Mouse (Mus musculus) forebrain, embryonic 11.5 days (tissue): ENCODE results near the gene Clec2e. TPM values are rescaled to one million over a fixed set of nuclear protein-coding genes. Genes with fewer than 3 reads are reported as not detected.

Source experiments
- ATAC-seq: fragments of 200-750 bp; cut with Nextera tagmentation; replicated peaks from 2 replicates; pipeline ENCODE4 v1.8.0; 2017; ENCODE audit warnings: moderate TSS enrichment; ENCODE audit not compliant: low FRiP score
- DNase-seq: peaks from one replicate; pipeline ENCODE4 v3.0.0-alpha.2; 2017; ENCODE audit warnings: low spot score
- H3K27ac ChIP-seq: fragments of 300-500 bp; sonication (generic); 2 replicates; pipeline ENCODE4 v1.5.1; 2014; ENCODE audit warnings: low read depth, low read length
- H3K27me3 ChIP-seq: fragments of 300-500 bp; sonication (generic); 2 replicates; pipeline ENCODE4 v1.6.1; 2014; ENCODE audit warnings: mild to moderate bottlenecking, low read length, mixed read lengths; ENCODE audit not compliant: control insufficient read depth, insufficient read depth
- H3K36me3 ChIP-seq: fragments of 300-500 bp; sonication (generic); 2 replicates; pipeline ENCODE4 v1.6.1; 2014; ENCODE audit warnings: mild to moderate bottlenecking, low read length, moderate library complexity, mixed read lengths; ENCODE audit not compliant: control insufficient read depth, insufficient read depth
- H3K4me1 ChIP-seq: fragments of 300-500 bp; sonication (generic); replicated peaks from 2 replicates; pipeline ENCODE4 v1.6.1; 2014; ENCODE audit warnings: low read length, mixed read lengths; ENCODE audit not compliant: control insufficient read depth, insufficient read depth
- H3K4me2 ChIP-seq: fragments of 300-500 bp; sonication (generic); 2 replicates; pipeline ENCODE4 v1.6.1; 2014; ENCODE audit warnings: low read depth, mild to moderate bottlenecking, low read length, moderate library complexity, mixed read lengths; ENCODE audit not compliant: severe bottlenecking
- H3K4me3 ChIP-seq: fragments of 300-500 bp; sonication (generic); 2 replicates; pipeline ENCODE4 v1.5.1; 2014; ENCODE audit warnings: low read depth, low read length
- H3K9ac ChIP-seq: fragments of 300-500 bp; sonication (generic); 2 replicates; pipeline ENCODE4 v1.6.1; 2014; ENCODE audit warnings: low read length
- H3K9me3 ChIP-seq: fragments of 300-500 bp; sonication (generic); 2 replicates; pipeline ENCODE4 v1.6.1; 2016; ENCODE audit warnings: low read length, mixed read lengths; ENCODE audit not compliant: control insufficient read depth
- WGBS: fragments of 180-500 bp; shearing (Covaris S2); extraction: QIAGEN DNeasy Blood & Tissue Kit; methylation state at CpG from one replicate; pipeline ENCODE4 v1.1.7; 2014; 5-methylcytosine and 5-hydroxymethylcytosine counted together
- polyA plus RNA-seq: library from polyadenylated mRNA; unstranded; fragments of >200 nt; fragmentation: Nextera tagmentation; extraction: Ambion mirVana; gene quantifications from 2 replicates; pipeline ENCODE4 v1.2.1, GENCODE M21; 2014

Gene Clec2e
- polyA plus RNA-seq, 1 experiment from 2014 or later, result not detected

GRCm38 (mm10) chr6:129049596-129050251 is 51.0 kb downstream of the Clec2e start:
- Histone ChIP-seq H3K4me1 (no peaks in the 10 kb centered on the region; the same call in 1 of the 2 replicates), H3K36me3 (no peaks in the 10 kb centered on the region), H3K9me3 (no peaks in the 10 kb centered on the region), H3K27me3 (no peaks in the 10 kb centered on the region), H3K9ac (no peak overlapping the region; the same call in 1 of the 2 replicates), H3K4me3 (peak overlapping the region; percentile 18; the same call in 1 of the 2 replicates), H3K27ac (no peak overlapping the region), H3K4me2 (peak overlapping the region; percentile 42; the same call in 1 of the 2 replicates)
- 4% methylated on average over 8 of the region's 8 CpGs for WGBS
- ATAC-seq (peak; percentile 62), DNase-seq (peak; percentile 51)

GRCm38 (mm10) chr6:129048857-129049473 is 51.7 kb downstream of the Clec2e start:
- DNase-seq, result peak; percentile 85
- Histone ChIP-seq H3K9ac (peak overlapping the region; percentile 48; the same call in 1 of the 2 replicates), H3K4me2 (peak overlapping the region; percentile 49), H3K27me3 (no peaks in the 10 kb centered on the region), H3K36me3 (no peaks in the 10 kb centered on the region), H3K4me3 (peak overlapping the region; percentile 29), H3K27ac (no peak overlapping the region), H3K9me3 (no peaks in the 10 kb centered on the region), H3K4me1 (no peaks in the 10 kb centered on the region; the same call in 1 of the 2 replicates)
- WGBS, result under 1% methylated on average over 13 of the region's 13 CpGs
- ATAC-seq, result peak; percentile 93

- no peak overlapping the region for H3K4me2 ChIP-seq
- WGBS, result 38% methylated on average over 4 of the region's 4 CpGs
- no peak overlapping the region for H3K9ac ChIP-seq
- H3K9me3 ChIP-seq, result no peaks in the 10 kb centered on the region
- no peaks in the 10 kb centered on the region for H3K27me3 ChIP-seq
- H3K4me1 ChIP-seq, result no peaks in the 10 kb centered on the region; the same call in 1 of the 2 replicates
- H3K27ac ChIP-seq, result no peak overlapping the region
- DNase-seq (no peak), ATAC-seq (no peak)
- H3K36me3 ChIP-seq, result no peaks in the 10 kb centered on the region
- H3K4me3 ChIP-seq, result no peak overlapping the region
These were observed 52.3 kb downstream of the Clec2e start for GRCm38 (mm10) chr6:129048381-129048780.

GRCm38 (mm10) chr6:129045601-129046000 is 55.1 kb downstream of the Clec2e start, which contains the start of gene Klrb1f:
Gene Klrb1f, plus strand, starts transcription at chr6:129045901.
- Histone ChIP-seq H3K4me3 (no peak within 1 kb of the TSS), H3K9ac (no peak within 1 kb of the TSS), H3K36me3 (no peaks in the 10 kb centered on the region), H3K4me1 (no peaks in the 10 kb centered on the region; the same call in 1 of the 2 replicates), H3K27ac (no peak within 1 kb of the TSS), H3K4me2 (no peak within 1 kb of the TSS), H3K9me3 (no peaks in the 10 kb centered on the region), H3K27me3 (no peaks in the 10 kb centered on the region)
- ATAC-seq, result no peak
- DNase-seq, result no peak
- WGBS, result 92% methylated on average over 2 of the region's 2 CpGs

GRCm38 (mm10) chr6:129042470-129042869 is 58.2 kb downstream of the Clec2e start:
- H3K4me3 ChIP-seq, result no peak overlapping the region

More at GRCm38 (mm10) chr6:129042470-129042869, 58.2 kb downstream of the Clec2e start:
- DNase-seq, result no peak
- Histone ChIP-seq H3K4me1 (no peaks in the 10 kb centered on the region), H3K36me3 (no peaks in the 10 kb centered on the region), H3K9ac (no peak overlapping the region), H3K27ac (no peak overlapping the region), H3K9me3 (no peaks in the 10 kb centered on the region), H3K27me3 (no peaks in the 10 kb centered on the region), H3K4me2 (no peak overlapping the region)
- ATAC-seq, result no peak

Other genes with a start within 250 kb of the Clec2e start
- not detected in 2 replicates for gene Clec2i, start 213.3 kb downstream of the Clec2e start, polyA plus RNA-seq
- 0.28 and 0.88 TPM in 2 replicates for gene BC035044, start 209.8 kb downstream of the Clec2e start, polyA plus RNA-seq
- not detected in 2 replicates for gene Clec2g, start 166.5 kb downstream of the Clec2e start, polyA plus RNA-seq
- gene Klrb1f, start 55.0 kb downstream of the Clec2e start, polyA plus RNA-seq, result 0.23 TPM in 1 of 2 replicates, not detected in the other
- gene Clec2d, start 79.7 kb upstream of the Clec2e start, polyA plus RNA-seq, result not detected in 2 replicates
- not detected in 2 replicates for gene Cd69, start 174.5 kb upstream of the Clec2e start, polyA plus RNA-seq
- gene 4922502D21Rik, start 230.9 kb upstream of the Clec2e start, polyA plus RNA-seq, result not detected in 2 replicates
- 0.19 and 0.39 TPM in 2 replicates for gene Clec12a, start 241.8 kb upstream of the Clec2e start, polyA plus RNA-seq